Mouse (Mus musculus) induced T-regulatory cell, adult 2 months (primary cell): ENCODE data around the gene Cbx2.

Experiments
- DNase-seq: peaks from one replicate; pipeline ENCODE4 v3.0.0-alpha.2; 2012; ENCODE audit warnings: low read depth

Gene Cbx2

GRCm38 (mm10) chr11:119022895-119023615 lies at the start of gene Cbx2:
Gene Cbx2 (plus strand): TSS chr11:119022962.
- peak; percentile 91 for DNase-seq

GRCm38 (mm10) chr11:118974340-118974739 lies 48.4 kb upstream of the Cbx2 start:
- no peak for DNase-seq

- DNase-seq = peak; percentile 86
Measured at GRCm38 (mm10) chr11:118975427-118975826, 47.3 kb upstream of the Cbx2 start.

GRCm38 (mm10) chr11:118975917-118976316 lies 46.8 kb upstream of the Cbx2 start:
- DNase-seq = peak; percentile 90

- DNase-seq = peak; percentile 69
Measured at GRCm38 (mm10) chr11:118980388-118980787, 42.4 kb upstream of the Cbx2 start.

GRCm38 (mm10) chr11:118981012-118981776 lies 41.6 kb upstream of the Cbx2 start:
- DNase-seq = peak; percentile 46

- no peak for DNase-seq
Measured at GRCm38 (mm10) chr11:118982593-118983113, 40.1 kb upstream of the Cbx2 start.

- no peak for DNase-seq
Measured at GRCm38 (mm10) chr11:118985571-118985970, 37.2 kb upstream of the Cbx2 start.

GRCm38 (mm10) chr11:118987999-118988398 lies 34.8 kb upstream of the Cbx2 start, which contains the start of gene Enpp7:
Gene Enpp7 (plus strand): TSS chr11:118988188.
- DNase-seq = no peak

- DNase-seq = peak; percentile 81
Measured at GRCm38 (mm10) chr11:118992781-118993180, 30.0 kb upstream of the Cbx2 start.

GRCm38 (mm10) chr11:118995448-118995847 lies 27.3 kb upstream of the Cbx2 start:
- no peak for DNase-seq

- no peak for DNase-seq
Measured at GRCm38 (mm10) chr11:118997182-118997581, 25.6 kb upstream of the Cbx2 start.

- peak; percentile 86 for DNase-seq
Measured at GRCm38 (mm10) chr11:118998540-118999265, 24.1 kb upstream of the Cbx2 start.

- DNase-seq = peak; percentile 43
Measured at GRCm38 (mm10) chr11:118999361-118999804, 23.4 kb upstream of the Cbx2 start.

- peak; percentile 37 for DNase-seq
Measured at GRCm38 (mm10) chr11:119000877-119001276, 21.9 kb upstream of the Cbx2 start.

GRCm38 (mm10) chr11:119001493-119002128 lies 21.2 kb upstream of the Cbx2 start:
- DNase-seq = no peak

- DNase-seq = peak; percentile 53
Measured at GRCm38 (mm10) chr11:119005547-119006275, 17.1 kb upstream of the Cbx2 start.

- no peak for DNase-seq
Measured at GRCm38 (mm10) chr11:119006462-119006861, 16.3 kb upstream of the Cbx2 start.

- DNase-seq = no peak
Measured at GRCm38 (mm10) chr11:119007461-119008456, 15.0 kb upstream of the Cbx2 start.

GRCm38 (mm10) chr11:119014455-119014854 lies 8.3 kb upstream of the Cbx2 start:
- DNase-seq = no peak
